Mouse (Mus musculus) testis, adult 2 months (tissue): Measurements from ENCODE around the gene Gm6993.

Experiments used
- CTCF ChIP-seq: fragments of 200-500 bp; IDR thresholded peaks from 2 replicates; pipeline ENCODE4 v1.5.1; 2012; ENCODE audit warnings: low read depth, mild to moderate bottlenecking, inconsistent platforms, low read length, moderate library complexity; ENCODE audit not compliant: control insufficient read depth, insufficient read depth, insufficient replicate concordance
- POLR2A ChIP-seq: fragments of 200-500 bp; IDR thresholded peaks from 2 replicates; pipeline ENCODE4 v1.6.1; 2012; ENCODE audit warnings: low read depth, mild to moderate bottlenecking, inconsistent platforms, low read length, moderate library complexity; ENCODE audit not compliant: control insufficient read depth

- TF ChIP-seq POLR2A (no peak), CTCF (no peak)
These were observed 27.0 kb upstream of the Gm6993 start for GRCm38 (mm10) chr12:31213556-31213955.
